Mouse (Mus musculus) CH12.LX (cell line): ENCODE measurements at regions not wholly inside any gene's neighbourhood (a gene's known extent, or its start where the extent isn't known, plus 50 kb on each side); places are given as distances from the start of the nearest gene placed in this dataset.

ENCODE experiments used
- DNase-seq: peaks from one replicate; pipeline ENCODE4 v3.0.0-alpha.2; 2013; ENCODE audit errors: extremely low read depth
- H3K27ac ChIP-seq: 2 replicates; pipeline ENCODE4 v1.5.1; 2012; ENCODE audit warnings: low read depth, mild to moderate bottlenecking, control low read depth, moderate library complexity; ENCODE audit not compliant: insufficient read depth
- H3K27me3 ChIP-seq: replicated peaks from 2 replicates; pipeline ENCODE3; 2012; ENCODE audit warnings: inconsistent platforms
- H3K36me3 ChIP-seq, 2 experiments: replicated peaks in 1 of 2; 2 replicates each; pipeline versions ENCODE3 to v1.6.1; 2012; ENCODE audit warnings: inconsistent platforms in 1 of 2, low read length in 1 of 2, mild to moderate bottlenecking in 1 of 2, mixed read lengths in 1 of 2, moderate library complexity in 1 of 2; ENCODE audit not compliant: control insufficient read depth in 1 of 2, insufficient read depth in 1 of 2
- H3K4me1 ChIP-seq, 2 experiments: 2 replicates each; pipeline ENCODE4 v1.6.1; 2012; ENCODE audit warnings: inconsistent platforms in 1 of 2, moderate library complexity in 1 of 2; ENCODE audit not compliant: insufficient read depth in 2 of 2, control insufficient read depth in 1 of 2
- H3K4me2 ChIP-seq: 2 replicates; pipeline ENCODE4 v1.6.1; 2012; ENCODE audit warnings: low read depth, mild to moderate bottlenecking, control low read depth; ENCODE audit not compliant: poor library complexity, insufficient read depth, severe bottlenecking
- H3K4me3 ChIP-seq, 3 experiments: fragments of 150-350 bp in 1 of 3; sonication (generic) in 1 of 3; replicated peaks in 1 of 3; 2 replicates each; pipeline versions ENCODE3 to v1.5.1; 2011 to 2012; ENCODE audit warnings: low read depth in 2 of 3, low read length in 2 of 3, mild to moderate bottlenecking in 2 of 3, moderate library complexity in 2 of 3, control low read depth in 1 of 3, improper control_type of control experiment in 1 of 3, inconsistent platforms in 1 of 3, mixed read lengths in 1 of 3; ENCODE audit not compliant: poor library complexity in 1 of 3
- H3K79me2 ChIP-seq: replicated peaks from 2 replicates; pipeline ENCODE4 v1.6.1; 2012; ENCODE audit warnings: mild to moderate bottlenecking, moderate library complexity; ENCODE audit not compliant: control insufficient read depth, poor library complexity, insufficient read depth, severe bottlenecking; ENCODE audit errors: extremely low read depth
- H3K9ac ChIP-seq: 2 replicates; pipeline ENCODE4 v1.6.1; 2012; ENCODE audit warnings: low read depth, mild to moderate bottlenecking, control low read depth, moderate library complexity; ENCODE audit not compliant: insufficient read depth
- H3K9me3 ChIP-seq: replicated peaks from 2 replicates; pipeline ENCODE3; 2012; ENCODE audit warnings: low read length, inconsistent platforms, mixed read lengths
- E2F4 ChIP-seq: IDR thresholded peaks from 2 replicates; pipeline ENCODE4 v1.6.1; 2011; ENCODE audit warnings: low read depth, low read length, improper control_type of control experiment; ENCODE audit not compliant: insufficient replicate concordance
- ELF1 ChIP-seq: IDR thresholded peaks from 2 replicates; pipeline ENCODE4 v1.6.1; 2014; ENCODE audit warnings: low read depth, mild to moderate bottlenecking, inconsistent platforms, low read length, improper control_type of control experiment
- ETS1 ChIP-seq: conservative IDR thresholded peaks from 2 replicates; pipeline ENCODE4 v1.6.1; 2012; ENCODE audit warnings: low read depth, mild to moderate bottlenecking, inconsistent platforms, low read length, improper control_type of control experiment, moderate library complexity
- JUND ChIP-seq: conservative IDR thresholded peaks from 2 replicates; pipeline ENCODE4 v1.6.1; 2011; ENCODE audit warnings: low read depth, low read length, improper control_type of control experiment
- MAX ChIP-seq: IDR thresholded peaks from 2 replicates; pipeline ENCODE4 v1.6.1; 2011; ENCODE audit warnings: low read length, improper control_type of control experiment
- MAZ ChIP-seq: IDR thresholded peaks from 2 replicates; pipeline ENCODE4 v1.6.1; 2012; ENCODE audit warnings: low read depth, mild to moderate bottlenecking, inconsistent platforms, low read length, improper control_type of control experiment, moderate library complexity
- MXI1 ChIP-seq: IDR thresholded peaks from 2 replicates; pipeline ENCODE4 v1.6.1; 2011; ENCODE audit warnings: mild to moderate bottlenecking, low read depth, low read length, improper control_type of control experiment
- NELFE ChIP-seq: IDR thresholded peaks from 2 replicates; pipeline ENCODE4 v1.6.1; 2011; ENCODE audit warnings: low read depth, low read length, improper control_type of control experiment
- POLR2AphosphoS2 ChIP-seq: IDR thresholded peaks from 2 replicates; pipeline ENCODE4 v1.6.1; 2011; ENCODE audit warnings: low read depth, low read length, improper control_type of control experiment
- RAD21 ChIP-seq: IDR thresholded peaks from 2 replicates; pipeline ENCODE4 v1.6.1; 2011; ENCODE audit warnings: low read depth, mild to moderate bottlenecking, low read length, improper control_type of control experiment, moderate library complexity
- RCOR1 ChIP-seq: conservative IDR thresholded peaks from 2 replicates; pipeline ENCODE4 v1.6.1; 2012; ENCODE audit warnings: low read depth, mild to moderate bottlenecking, inconsistent platforms, low read length, improper control_type of control experiment
- SIN3A ChIP-seq: IDR thresholded peaks from 2 replicates; pipeline ENCODE4 v1.6.1; 2012; ENCODE audit warnings: low read length, improper control_type of control experiment, inconsistent platforms
- UBTF ChIP-seq: IDR thresholded peaks from 2 replicates; pipeline ENCODE4 v1.6.1; 2012; ENCODE audit warnings: low read depth, mild to moderate bottlenecking, inconsistent platforms, low read length, improper control_type of control experiment, moderate library complexity
- USF1 ChIP-seq: IDR thresholded peaks from 2 replicates; pipeline ENCODE4 v1.6.1; 2014; ENCODE audit warnings: low read depth, mild to moderate bottlenecking, inconsistent platforms, low read length, improper control_type of control experiment
- ZC3H11A ChIP-seq: IDR thresholded peaks from 2 replicates; pipeline ENCODE4 v1.6.1; 2012; ENCODE audit warnings: low read depth, mild to moderate bottlenecking, inconsistent platforms, low read length, improper control_type of control experiment
- ZKSCAN1 ChIP-seq: IDR thresholded peaks from 2 replicates; pipeline ENCODE4 v1.6.1; 2012; ENCODE audit warnings: low read depth, inconsistent platforms, low read length, improper control_type of control experiment, borderline replicate concordance
- ZNF384 ChIP-seq: IDR thresholded peaks from 2 replicates; pipeline ENCODE4 v1.6.1; 2012; ENCODE audit warnings: low read depth, low read length, improper control_type of control experiment, inconsistent platforms
- dilution Hi-C: fragments of 300-500 bp; cut with MboI; formaldehyde crosslinking; loops from 2 replicates; pipeline ENCODE4 v1.14.3; 2020; ENCODE audit warnings: low sequenced_read_pairs; ENCODE audit not compliant: extremely low pct_unique_long_range_greater_than_20kb, extremely low pct_ligation_motif_present
- in situ Hi-C: fragments of 300-500 bp; cut with MboI; formaldehyde crosslinking; loops from 3 replicates; pipeline ENCODE4 v1.14.3; 2019; ENCODE audit warnings: low sequenced_read_pairs, low pct_ligation_motif_present, low pct_unique_long_range_greater_than_20kb, mixed read lengths

DNA sequence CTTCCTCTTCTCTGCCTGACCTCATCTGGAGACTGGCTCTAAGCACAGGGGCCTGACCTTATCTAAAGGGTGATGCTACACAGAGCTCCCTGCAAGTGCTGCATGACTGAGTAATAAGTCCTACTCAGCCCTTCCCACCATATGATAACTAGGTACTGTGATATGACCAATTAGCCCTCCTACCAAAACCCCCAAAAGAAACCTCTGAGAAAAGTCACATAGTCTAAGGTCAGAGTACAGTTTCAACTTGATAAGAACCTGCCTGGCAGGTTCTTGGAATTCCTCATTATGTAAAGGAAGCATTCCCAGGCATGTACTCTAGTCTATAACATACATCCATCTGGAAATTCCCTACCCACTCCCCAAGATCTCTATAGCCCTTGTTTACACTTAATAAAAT, 318.0 kb upstream of the C030005K15Rik start:
- no peaks in the 10 kb centered on the region for H3K27me3 ChIP-seq
- no peak for TF ChIP-seq RAD21
- TF ChIP-seq RCOR1: no peak
- no peak for TF ChIP-seq POLR2AphosphoS2
- TF ChIP-seq SIN3A: no peak
- TF ChIP-seq ZNF384: no peak
- TF ChIP-seq MAX: no peak
- no peak for TF ChIP-seq ZC3H11A
- no peak for TF ChIP-seq ETS1
- no peak for TF ChIP-seq NELFE
- no peak for TF ChIP-seq ZKSCAN1
- no peak for TF ChIP-seq MXI1
- TF ChIP-seq UBTF: no peak
- no peak for TF ChIP-seq ELF1
- TF ChIP-seq, all 38 proteins: peak for 0
- Histone ChIP-seq H3K27ac (no peak overlapping the region), H3K79me2 (no peaks in the 10 kb centered on the region), H3K4me2 (no peak overlapping the region), H3K4me3 (no peak overlapping the region), H3K36me3 (no peaks in the 10 kb centered on the region), H3K4me1 (no peaks in the 10 kb centered on the region), H3K9me3 (no peaks in the 10 kb centered on the region), H3K9ac (no peak overlapping the region)
- dilution Hi-C loops: no loop called here
- in situ Hi-C loops: no loop called here
- no peak for DNase-seq

- H3K9ac ChIP-seq: no peak overlapping the region
- no peak overlapping the region for H3K4me2 ChIP-seq
- no peaks in the 10 kb centered on the region for H3K9me3 ChIP-seq
- dilution Hi-C loops: no loop called here
- H3K36me3 ChIP-seq: no peaks in the 10 kb centered on the region
- TF ChIP-seq JUND: no peak
- TF ChIP-seq USF1: no peak
- no peak for TF ChIP-seq E2F4
- TF ChIP-seq MAZ: no peak
- TF ChIP-seq, all 38 proteins: peak for 0
- in situ Hi-C loops: no loop called here
- Histone ChIP-seq H3K79me2 (no peaks in the 10 kb centered on the region), H3K4me3 (no peak overlapping the region), H3K27ac (no peak overlapping the region), H3K4me1 (no peaks in the 10 kb centered on the region), H3K27me3 (no peaks in the 10 kb centered on the region)
- DNase-seq: no peak
These were observed 346.9 kb upstream of the C030005K15Rik start for GRCm38 (mm10) chr10:98073432-98073831.
